Mouse (Mus musculus): ENCODE data around the gene Pkp3. TPM values are rescaled to one million over a fixed set of nuclear protein-coding genes. Genes with fewer than 3 reads are reported as not detected.

The Pkp3 gene
- polyA plus RNA-seq, 1 experiment from 2014 or later = 0.84 TPM

- H3K4me3 ChIP-seq = peak overlapping the region; percentile 33
- no peaks in the 10 kb centered on the region for H3K36me3 ChIP-seq (replicated peaks)
- no peaks in the 10 kb centered on the region for H3K27me3 ChIP-seq (replicated peaks)
- peaks cover 13% of the 10 kb centered on the region for H3K4me1 ChIP-seq
- ATAC-seq (replicated peaks) = peak; percentile 86
- H3K27ac ChIP-seq = peak overlapping the region; percentile 43
- peak overlapping the region; percentile 29; the same call in 1 of the 2 replicates for H3K9ac ChIP-seq
- peak overlapping the region; percentile 65 for H3K4me2 ChIP-seq
- no peaks in the 10 kb centered on the region for H3K9me3 ChIP-seq
- WGBS = 10% methylated on average over 15 of the region's 19 CpGs
These were observed 30.3 kb upstream of the Pkp3 start for GRCm38 (mm10) chr7:141047581-141048225.

DNA sequence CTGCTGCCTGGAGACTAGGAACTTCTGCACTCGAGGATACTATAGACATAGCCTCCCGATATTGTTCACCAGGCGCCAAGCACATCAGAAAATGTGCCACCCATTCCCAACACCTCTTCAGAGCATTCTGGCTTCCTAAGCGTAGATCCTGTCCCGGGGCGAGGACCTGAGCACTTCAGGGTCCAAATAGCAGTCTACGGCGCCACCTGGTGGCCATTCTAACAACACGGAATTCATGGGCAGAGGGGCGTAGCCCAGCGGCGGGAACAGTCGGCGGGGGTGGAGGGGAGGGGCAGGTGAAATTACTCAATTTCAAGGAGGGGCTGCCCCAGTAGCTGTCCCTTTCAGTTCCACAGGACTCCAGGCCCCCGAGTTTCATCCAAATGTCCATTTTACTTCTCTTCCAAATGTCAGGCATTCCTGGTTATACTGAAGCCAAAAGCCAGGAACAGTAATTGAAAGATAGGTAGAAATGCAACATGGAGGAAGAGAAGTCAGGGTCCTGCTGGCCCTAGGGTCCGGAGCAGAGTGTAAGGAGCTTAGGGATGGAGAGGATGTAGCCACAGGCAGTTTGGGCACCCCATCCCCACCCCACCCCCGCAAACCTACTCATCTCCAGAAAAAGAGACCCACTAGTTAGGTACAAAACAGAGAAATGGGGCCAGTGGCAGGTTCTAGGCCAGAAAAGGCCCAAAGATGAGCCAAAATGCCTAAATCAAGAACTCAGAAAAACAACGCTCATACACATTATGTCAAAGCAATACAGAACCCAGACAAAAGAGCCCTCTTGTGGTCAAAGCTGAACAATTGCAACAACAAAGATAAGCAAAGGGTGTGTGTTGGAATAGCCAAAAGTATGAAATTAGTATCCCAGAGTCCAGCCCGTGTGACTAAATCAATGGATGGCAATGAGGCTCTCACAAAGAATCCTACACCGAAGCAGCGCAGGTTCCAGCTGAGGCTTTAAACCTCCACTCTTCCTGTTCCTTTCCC is 29.5 kb upstream of the Pkp3 start:
- peak overlapping the region; percentile 40; the same call in 1 of the 2 replicates for H3K9ac ChIP-seq
- no peaks in the 10 kb centered on the region for H3K9me3 ChIP-seq
- no peaks in the 10 kb centered on the region for H3K27me3 ChIP-seq (replicated peaks)
- peak overlapping the region; percentile 33 for H3K4me3 ChIP-seq
- peak overlapping the region; percentile 46 for H3K27ac ChIP-seq
- no peaks in the 10 kb centered on the region for H3K36me3 ChIP-seq (replicated peaks)
- H3K4me1 ChIP-seq = peaks cover 13% of the 10 kb centered on the region
- ATAC-seq (replicated peaks) = peak; percentile 95
- WGBS = 9% methylated on average over 21 of the region's 21 CpGs
- H3K4me2 ChIP-seq = peak overlapping the region; percentile 65

- no peak for ATAC-seq (replicated peaks)
- WGBS = 83% methylated on average over 2 of the region's 2 CpGs
These were observed 28.7 kb upstream of the Pkp3 start for GRCm38 (mm10) chr7:141049326-141049725.

GRCm38 (mm10) chr7:141051060-141051685 is 26.8 kb upstream of the Pkp3 start:
- H3K4me2 ChIP-seq = no peak overlapping the region
- no peaks in the 10 kb centered on the region for H3K27me3 ChIP-seq (replicated peaks)
- H3K9ac ChIP-seq = no peak overlapping the region
- H3K4me1 ChIP-seq = peaks cover 13% of the 10 kb centered on the region
- no peak for ATAC-seq (replicated peaks)
- no peak overlapping the region for H3K27ac ChIP-seq
- H3K9me3 ChIP-seq = no peaks in the 10 kb centered on the region
- H3K36me3 ChIP-seq (replicated peaks) = no peaks in the 10 kb centered on the region
- H3K4me3 ChIP-seq = no peak overlapping the region
- WGBS = 72% methylated on average over 17 of the region's 17 CpGs

More at GRCm38 (mm10) chr7:141049326-141049725, 28.7 kb upstream of the Pkp3 start:
- H3K4me1 ChIP-seq = peaks cover 13% of the 10 kb centered on the region
- H3K9me3 ChIP-seq = no peaks in the 10 kb centered on the region
- no peak overlapping the region for H3K4me2 ChIP-seq
- H3K4me3 ChIP-seq = no peak overlapping the region
- no peak overlapping the region for H3K9ac ChIP-seq
- H3K36me3 ChIP-seq (replicated peaks) = no peaks in the 10 kb centered on the region
- H3K27me3 ChIP-seq (replicated peaks) = no peaks in the 10 kb centered on the region
- no peak overlapping the region for H3K27ac ChIP-seq

DNA sequence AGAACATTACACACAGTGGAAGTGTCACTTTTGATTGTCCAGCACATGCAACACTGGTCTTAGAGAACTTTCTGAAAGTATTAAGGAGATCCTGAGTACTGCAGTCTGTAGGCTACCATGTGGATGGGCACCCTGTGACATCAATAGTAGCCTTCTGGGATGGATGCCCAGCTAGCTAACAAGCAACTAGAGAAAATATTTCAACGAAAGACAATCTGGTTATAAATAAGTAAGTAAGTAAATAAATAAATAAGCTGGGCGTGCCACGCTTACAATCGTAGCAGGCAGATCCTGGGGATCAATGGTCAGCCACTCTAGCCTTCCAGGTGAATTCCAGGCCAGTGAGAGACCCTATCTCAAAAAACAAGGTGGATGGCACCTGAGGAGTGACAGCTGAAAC is 26.0 kb upstream of the Pkp3 start:
- Histone ChIP-seq H3K9ac (no peak overlapping the region), H3K4me2 (no peak overlapping the region), H3K27ac (no peak overlapping the region), H3K27me3 (replicated peaks) (no peaks in the 10 kb centered on the region), H3K36me3 (replicated peaks) (no peaks in the 10 kb centered on the region), H3K9me3 (no peaks in the 10 kb centered on the region), H3K4me1 (peaks cover 13% of the 10 kb centered on the region), H3K4me3 (no peak overlapping the region)
- no peak for ATAC-seq (replicated peaks)
- WGBS = 92% methylated on average over 4 of the region's 4 CpGs

DNA sequence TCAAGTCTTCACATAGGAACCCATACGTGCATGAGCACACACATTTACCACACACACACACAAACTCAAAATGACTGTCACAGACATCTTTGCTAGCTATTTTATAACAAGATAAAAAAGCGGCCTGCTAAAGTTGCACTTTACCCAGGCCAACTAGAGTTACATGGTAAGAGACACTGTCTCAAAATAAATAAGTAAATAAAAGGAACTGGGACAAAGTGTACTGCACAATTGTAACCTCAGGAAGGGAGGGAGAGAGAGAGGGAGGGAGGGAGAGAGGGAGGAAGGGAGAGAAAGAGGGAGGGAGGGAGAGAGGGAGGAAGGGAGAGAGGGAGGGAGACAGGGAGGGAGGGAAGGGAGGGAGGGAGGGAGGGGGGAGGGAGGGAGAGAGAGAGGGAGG is 25.6 kb upstream of the Pkp3 start:
- no peaks in the 10 kb centered on the region for H3K27me3 ChIP-seq (replicated peaks)
- H3K4me3 ChIP-seq = no peak overlapping the region
- no peak overlapping the region for H3K27ac ChIP-seq
- H3K4me2 ChIP-seq = no peak overlapping the region
- no peaks in the 10 kb centered on the region for H3K36me3 ChIP-seq (replicated peaks)
- WGBS = 90% methylated on average over 2 of the region's 2 CpGs
- H3K9me3 ChIP-seq = no peaks in the 10 kb centered on the region
- H3K9ac ChIP-seq = no peak overlapping the region
- ATAC-seq (replicated peaks) = no peak
- peaks cover 9% of the 10 kb centered on the region for H3K4me1 ChIP-seq

DNA sequence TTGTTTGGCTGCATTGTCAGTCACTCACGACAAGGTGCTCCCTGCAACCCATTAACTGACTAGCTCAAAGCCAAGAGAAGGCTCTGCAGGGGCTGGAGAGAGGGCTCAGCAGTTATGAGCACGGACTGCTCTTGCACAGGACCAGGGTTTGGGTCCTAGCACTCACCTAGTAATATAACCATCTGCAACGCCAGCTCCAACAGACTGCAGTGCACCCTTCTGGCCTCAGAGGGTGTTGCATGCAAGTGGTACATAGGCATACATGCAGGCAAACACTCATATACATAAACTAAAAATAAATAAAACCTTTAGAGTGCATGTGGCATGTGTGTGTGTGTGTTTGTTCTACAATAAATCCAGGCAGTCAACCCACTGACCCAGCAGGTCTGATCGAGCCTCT is 22.2 kb upstream of the Pkp3 start:
- Histone ChIP-seq H3K9ac (no peak overlapping the region), H3K4me1 (peaks cover 13% of the 10 kb centered on the region), H3K27me3 (replicated peaks) (no peaks in the 10 kb centered on the region), H3K9me3 (no peaks in the 10 kb centered on the region), H3K27ac (no peak overlapping the region), H3K4me2 (no peak overlapping the region), H3K4me3 (no peak overlapping the region), H3K36me3 (replicated peaks) (no peaks in the 10 kb centered on the region)
- ATAC-seq (replicated peaks) = no peak
- 79% methylated on average over 4 of the region's 4 CpGs for WGBS

- Histone ChIP-seq H3K4me3 (no peak overlapping the region), H3K27me3 (replicated peaks) (no peaks in the 10 kb centered on the region), H3K4me1 (peaks cover 18% of the 10 kb centered on the region), H3K4me2 (no peak overlapping the region), H3K36me3 (replicated peaks) (no peaks in the 10 kb centered on the region), H3K9me3 (no peaks in the 10 kb centered on the region), H3K9ac (no peak overlapping the region), H3K27ac (no peak overlapping the region)
- no peak for ATAC-seq (replicated peaks)
- WGBS = 92% methylated on average over 6 of the region's 6 CpGs
These were observed 21.0 kb upstream of the Pkp3 start for GRCm38 (mm10) chr7:141056976-141057375.

DNA sequence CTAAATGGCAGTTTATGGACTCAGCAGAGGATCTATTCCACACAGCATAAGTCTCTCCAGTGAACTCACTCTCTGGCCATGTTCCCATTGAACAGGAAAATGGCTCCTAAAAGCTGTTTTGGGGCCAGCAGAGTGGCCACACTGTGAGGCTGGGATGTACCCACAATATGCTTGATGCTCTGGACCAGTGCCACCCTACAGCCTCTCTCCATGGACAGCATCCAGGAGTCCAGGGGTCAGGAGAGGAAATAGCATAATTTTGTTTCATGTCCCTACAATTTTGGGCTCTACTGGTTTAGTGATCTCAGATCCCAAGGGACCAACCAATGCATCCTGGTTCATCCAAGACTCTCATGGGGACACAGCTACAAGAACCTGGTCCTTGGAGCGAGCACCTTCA is 20.5 kb upstream of the Pkp3 start:
- H3K4me2 ChIP-seq = no peak overlapping the region
- no peak overlapping the region for H3K27ac ChIP-seq
- H3K9ac ChIP-seq = no peak overlapping the region
- H3K27me3 ChIP-seq (replicated peaks) = no peaks in the 10 kb centered on the region
- 81% methylated on average over 1 of the region's 1 CpGs for WGBS
- no peaks in the 10 kb centered on the region for H3K36me3 ChIP-seq (replicated peaks)
- H3K4me3 ChIP-seq = no peak overlapping the region
- no peaks in the 10 kb centered on the region for H3K9me3 ChIP-seq
- no peak for ATAC-seq (replicated peaks)
- peaks cover 23% of the 10 kb centered on the region for H3K4me1 ChIP-seq

- Histone ChIP-seq H3K9me3 (no peaks in the 10 kb centered on the region), H3K27me3 (replicated peaks) (no peaks in the 10 kb centered on the region), H3K9ac (no peak overlapping the region), H3K4me3 (no peak overlapping the region), H3K36me3 (replicated peaks) (0 out of 2 replicates have a peak, but pooled peaks cover 5% of the 10 kb centered on the region), H3K4me2 (no peak overlapping the region), H3K27ac (no peak overlapping the region), H3K4me1 (peaks cover 34% of the 10 kb centered on the region)
- ATAC-seq (replicated peaks) = no peak
- WGBS = 95% methylated on average over 14 of the region's 14 CpGs
These were observed 19.2 kb upstream of the Pkp3 start for GRCm38 (mm10) chr7:141058601-141059341.

GRCm38 (mm10) chr7:141059929-141060328 is 18.1 kb upstream of the Pkp3 start:
- Histone ChIP-seq H3K9me3 (no peaks in the 10 kb centered on the region), H3K4me2 (peak overlapping the region; percentile 78), H3K9ac (peak overlapping the region; percentile 97), H3K27me3 (replicated peaks) (no peaks in the 10 kb centered on the region), H3K27ac (peak overlapping the region; percentile 94), H3K36me3 (replicated peaks) (peaks cover 15% of the 10 kb centered on the region; the same call in 1 of the 2 replicates), H3K4me3 (peak overlapping the region; percentile 95), H3K4me1 (peaks cover 34% of the 10 kb centered on the region)
- ATAC-seq (replicated peaks) = peak; percentile 0; the same call in 1 of the 2 replicates
- WGBS = 69% methylated on average over 2 of the region's 2 CpGs

All from midbrain, embryonic 15.5 days (tissue).